Mouse (Mus musculus) neural tube, embryonic 14.5 days (tissue): ENCODE measurements around the gene Gm20388. TPM values are rescaled to one million over a fixed set of nuclear protein-coding genes. Genes with fewer than 3 reads are reported as not detected.
"Not testable (repeated sequence)": the region's sequence is repeated elsewhere in the genome, so short reads cannot be mapped to it uniquely, and the experiment has no call there.

ENCODE experiments used
- ATAC-seq: fragments of 200-750 bp; cut with Nextera tagmentation; 2 replicates; pipeline ENCODE4 v1.8.0; 2017; ENCODE audit warnings: low read depth, mild to moderate bottlenecking, moderate TSS enrichment, moderate library complexity
- H3K27ac ChIP-seq: fragments of 300-500 bp; sonication (generic); 2 replicates; pipeline ENCODE4 v1.5.1; 2014; ENCODE audit warnings: low read depth, mild to moderate bottlenecking, control low read depth, low read length, moderate library complexity, mixed read lengths
- H3K27me3 ChIP-seq: fragments of 300-500 bp; sonication (generic); 2 replicates; pipeline ENCODE4 v1.6.1; 2014; ENCODE audit warnings: low read length; ENCODE audit not compliant: control insufficient read depth, insufficient read depth
- H3K36me3 ChIP-seq: fragments of 300-500 bp; sonication (generic); 2 replicates; pipeline ENCODE4 v1.6.1; 2014; ENCODE audit warnings: low read length, mixed read lengths; ENCODE audit not compliant: control insufficient read depth, insufficient read depth
- H3K4me1 ChIP-seq: fragments of 300-500 bp; sonication (generic); 2 replicates; pipeline ENCODE4 v1.6.1; 2014; ENCODE audit warnings: low read length; ENCODE audit not compliant: control insufficient read depth, insufficient read depth
- H3K4me2 ChIP-seq: fragments of 300-500 bp; sonication (generic); 2 replicates; pipeline ENCODE4 v1.6.1; 2014; ENCODE audit warnings: mild to moderate bottlenecking, low read depth, low read length, control low read depth
- H3K4me3 ChIP-seq: fragments of 300-500 bp; sonication (generic); 2 replicates; pipeline ENCODE4 v1.5.1; 2014; ENCODE audit warnings: low read depth, low read length, control low read depth, mixed read lengths
- H3K9ac ChIP-seq: fragments of 300-500 bp; sonication (generic); replicated peaks from 2 replicates; pipeline ENCODE4 v1.6.1; 2014; ENCODE audit warnings: low read depth, mild to moderate bottlenecking, control low read depth, low read length, mixed read lengths
- H3K9me3 ChIP-seq: fragments of 300-500 bp; sonication (generic); 2 replicates; pipeline ENCODE4 v1.6.1; 2016; ENCODE audit warnings: low read length; ENCODE audit not compliant: control insufficient read depth
- WGBS: fragments of 180-500 bp; shearing (Covaris S2); extraction: QIAGEN DNeasy Blood & Tissue Kit; methylation state at CpG from one replicate; pipeline ENCODE4 v1.1.7; 2014; 5-methylcytosine and 5-hydroxymethylcytosine counted together
- polyA plus RNA-seq: library from polyadenylated mRNA; unstranded; fragments of >200 nt; fragmentation: Nextera tagmentation; extraction: Ambion mirVana; gene quantifications from 2 replicates; pipeline ENCODE4 v1.2.1, GENCODE M21; 2014

Gene Gm20388
- polyA plus RNA-seq, 1 experiment from 2014 or later: 10.3 TPM

DNA sequence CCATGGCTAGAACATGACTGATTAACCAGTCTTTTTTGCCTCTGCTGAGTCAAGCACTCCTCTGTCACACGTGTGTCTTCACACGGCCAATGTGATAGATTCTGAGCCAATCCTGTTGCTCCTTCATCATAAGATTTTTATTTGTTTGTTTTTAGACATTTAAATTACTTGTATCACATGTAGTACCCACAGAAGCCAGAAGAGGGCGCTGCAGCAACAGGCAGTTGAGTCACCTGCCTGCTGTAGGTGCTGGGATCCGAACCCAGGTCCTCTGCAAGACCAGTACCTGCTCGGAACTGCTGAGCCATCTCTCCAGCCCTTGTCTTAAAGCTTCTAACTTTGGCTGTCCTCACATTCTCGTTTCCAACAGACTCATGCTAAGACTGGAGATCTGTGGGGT, 812.4 kb downstream of the Gm20388 start:
- WGBS: 76% methylated on average over 6 of the region's 6 CpGs

DNA sequence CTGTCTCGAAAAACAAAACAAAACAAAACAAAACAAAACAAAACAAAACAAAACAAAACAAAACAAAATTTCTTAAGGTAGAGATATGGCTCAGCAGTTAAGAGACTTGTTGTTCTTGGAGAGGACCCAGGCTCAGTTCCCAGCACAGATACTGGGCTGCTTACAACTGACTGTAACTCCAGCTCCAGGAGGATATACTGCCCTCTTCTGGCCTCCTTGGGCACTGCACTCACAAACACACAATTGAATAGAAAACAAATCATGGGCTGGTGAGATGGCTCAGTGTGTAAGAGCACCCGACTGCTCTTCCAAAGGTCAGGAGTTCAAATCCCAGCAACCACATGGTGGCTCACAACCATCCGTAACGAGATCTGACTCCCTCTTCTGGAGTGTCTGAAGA, 813.5 kb downstream of the Gm20388 start:
- not testable (repeated sequence) for H3K36me3 ChIP-seq, ATAC-seq, H3K4me3 ChIP-seq, H3K4me1 ChIP-seq, H3K9ac ChIP-seq, H3K27me3 ChIP-seq, H3K4me2 ChIP-seq, H3K27ac ChIP-seq, H3K9me3 ChIP-seq
- WGBS: 93% methylated on average over 2 of the region's 4 CpGs

More for the DNA sequence above, 812.4 kb downstream of the Gm20388 start:
- no peaks in the 10 kb centered on the region for H3K9me3 ChIP-seq
- no peak overlapping the region for H3K27ac ChIP-seq
- H3K4me2 ChIP-seq: no peak overlapping the region
- no peaks in the 10 kb centered on the region for H3K4me1 ChIP-seq
- ATAC-seq: no peak
- no peaks in the 10 kb centered on the region for H3K36me3 ChIP-seq
- H3K9ac ChIP-seq: no peak overlapping the region
- H3K4me3 ChIP-seq: no peak overlapping the region
- H3K27me3 ChIP-seq: no peaks in the 10 kb centered on the region

DNA sequence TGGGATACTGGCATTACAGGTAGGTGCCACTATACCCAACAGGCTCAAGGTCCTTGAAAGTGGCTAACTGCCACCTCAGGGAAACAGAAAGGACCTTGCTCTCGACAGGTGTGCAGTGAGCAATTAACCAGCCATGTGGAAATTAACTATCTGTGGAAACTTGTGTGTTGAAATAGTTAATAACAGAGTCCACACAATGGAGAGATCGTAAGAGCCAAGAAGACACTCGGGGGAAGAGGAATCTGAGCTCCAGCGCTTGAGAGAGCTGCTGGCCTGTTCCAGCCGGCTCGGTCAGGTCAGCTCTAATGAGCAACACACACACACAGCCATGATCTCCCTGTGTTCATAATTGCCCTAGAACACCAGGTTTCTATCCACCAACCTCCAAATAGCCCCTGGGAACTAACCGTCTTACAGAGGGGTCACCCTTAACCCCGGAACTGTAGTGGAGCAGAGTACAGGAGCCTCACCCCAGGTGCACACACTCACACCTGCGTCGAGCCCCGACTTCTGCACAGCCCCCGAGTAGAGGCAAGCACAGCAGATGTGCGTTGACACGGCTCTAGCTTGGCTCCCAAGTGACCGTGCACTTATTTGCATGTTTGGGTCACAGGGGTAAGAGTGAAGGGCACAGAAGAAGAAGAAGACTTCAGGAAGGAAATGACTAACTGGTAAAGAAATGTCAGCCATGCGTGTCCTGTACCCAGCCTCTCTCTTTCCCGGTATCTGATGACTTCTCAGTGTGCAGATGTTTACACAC, 814.4 kb downstream of the Gm20388 start:
- no peak overlapping the region for H3K4me2 ChIP-seq
- H3K4me3 ChIP-seq: no peak overlapping the region
- WGBS: 88% methylated on average over 17 of the region's 17 CpGs
- H3K4me1 ChIP-seq: no peaks in the 10 kb centered on the region
- H3K27me3 ChIP-seq: no peaks in the 10 kb centered on the region
- H3K27ac ChIP-seq: no peak overlapping the region
- H3K36me3 ChIP-seq: no peaks in the 10 kb centered on the region
- no peaks in the 10 kb centered on the region for H3K9me3 ChIP-seq
- H3K9ac ChIP-seq: no peak overlapping the region
- no peak for ATAC-seq

GRCm38 (mm10) chr8:120725576-120725950, 814.9 kb downstream of the Gm20388 start:
- Histone ChIP-seq H3K27me3 (no peaks in the 10 kb centered on the region), H3K27ac (no peak overlapping the region), H3K4me2 (no peak overlapping the region), H3K9ac (no peak overlapping the region), H3K4me3 (no peak overlapping the region), H3K9me3 (no peaks in the 10 kb centered on the region), H3K36me3 (no peaks in the 10 kb centered on the region), H3K4me1 (no peaks in the 10 kb centered on the region)
- no peak for ATAC-seq
- WGBS: 80% methylated on average over 5 of the region's 5 CpGs

DNA sequence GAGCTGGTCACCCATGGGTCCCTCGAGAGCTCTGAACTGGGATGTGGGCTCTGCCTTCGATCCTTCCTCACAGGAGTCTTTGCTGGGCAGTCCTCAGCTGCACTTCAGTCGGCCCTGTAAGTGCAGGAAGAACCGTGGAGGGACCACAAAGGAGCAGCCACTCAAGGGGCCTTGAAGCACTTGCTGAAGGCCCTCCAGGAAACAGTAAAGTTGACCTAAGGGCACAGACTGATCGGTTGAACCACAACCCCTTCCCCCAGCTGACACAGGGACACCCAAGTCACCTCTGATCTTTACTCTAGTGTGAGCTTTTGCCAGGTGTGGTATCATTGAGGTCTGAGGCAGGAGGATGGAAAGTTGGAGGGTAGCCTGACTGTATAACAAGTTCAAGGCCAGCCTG, 815.4 kb downstream of the Gm20388 start:
- no peak for ATAC-seq
- Histone ChIP-seq H3K4me2 (no peak overlapping the region), H3K9me3 (no peaks in the 10 kb centered on the region), H3K9ac (no peak overlapping the region), H3K4me1 (no peaks in the 10 kb centered on the region), H3K36me3 (no peaks in the 10 kb centered on the region), H3K27ac (no peak overlapping the region), H3K4me3 (no peak overlapping the region), H3K27me3 (no peaks in the 10 kb centered on the region)
- 84% methylated on average over 5 of the region's 5 CpGs for WGBS

- ATAC-seq: no peak
- H3K4me3 ChIP-seq: no peak overlapping the region
- no peaks in the 10 kb centered on the region for H3K27me3 ChIP-seq
- H3K4me1 ChIP-seq: no peaks in the 10 kb centered on the region
- H3K4me2 ChIP-seq: no peak overlapping the region
- WGBS: 79% methylated on average over 9 of the region's 9 CpGs
- no peak overlapping the region for H3K9ac ChIP-seq
- H3K36me3 ChIP-seq: no peaks in the 10 kb centered on the region
- no peaks in the 10 kb centered on the region for H3K9me3 ChIP-seq
- no peak overlapping the region for H3K27ac ChIP-seq
Observed at GRCm38 (mm10) chr8:120728488-120729160, 818.0 kb downstream of the Gm20388 start.

DNA sequence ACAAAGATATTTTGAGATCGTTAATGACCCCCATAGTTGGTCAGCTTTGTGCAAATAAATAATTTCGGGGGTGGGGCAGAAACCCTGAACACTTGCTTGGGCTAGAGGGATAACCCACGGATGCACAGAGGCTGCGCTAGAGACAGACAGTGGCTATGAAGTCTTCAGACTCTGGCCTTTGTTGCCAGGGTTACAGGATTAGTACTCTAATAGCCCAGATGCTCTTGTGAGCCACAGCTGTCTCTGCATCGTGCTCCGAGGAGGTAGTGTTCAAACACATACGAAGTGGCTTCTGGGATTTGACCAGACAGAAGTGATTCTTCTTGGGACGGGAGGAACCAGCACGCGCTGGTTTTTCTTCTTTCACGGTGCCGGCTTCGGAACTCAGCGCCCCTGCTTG, 820.9 kb downstream of the Gm20388 start:
- Histone ChIP-seq H3K4me1 (peaks cover under 1% of the 10 kb centered on the region; the same call in 1 of the 2 replicates), H3K27ac (no peak overlapping the region), H3K9ac (no peak overlapping the region), H3K4me2 (0 out of 2 replicates have a peak overlapping the region, but pooled peaks have one; percentile 6), H3K36me3 (no peaks in the 10 kb centered on the region), H3K4me3 (no peak overlapping the region), H3K9me3 (no peaks in the 10 kb centered on the region), H3K27me3 (peaks cover 7% of the 10 kb centered on the region)
- ATAC-seq: no peak
- WGBS: 37% methylated on average over 14 of the region's 14 CpGs

- no peak overlapping the region for H3K4me2 ChIP-seq
- ATAC-seq: no peak
Observed at GRCm38 (mm10) chr8:120732068-120732467, 821.4 kb downstream of the Gm20388 start.

DNA sequence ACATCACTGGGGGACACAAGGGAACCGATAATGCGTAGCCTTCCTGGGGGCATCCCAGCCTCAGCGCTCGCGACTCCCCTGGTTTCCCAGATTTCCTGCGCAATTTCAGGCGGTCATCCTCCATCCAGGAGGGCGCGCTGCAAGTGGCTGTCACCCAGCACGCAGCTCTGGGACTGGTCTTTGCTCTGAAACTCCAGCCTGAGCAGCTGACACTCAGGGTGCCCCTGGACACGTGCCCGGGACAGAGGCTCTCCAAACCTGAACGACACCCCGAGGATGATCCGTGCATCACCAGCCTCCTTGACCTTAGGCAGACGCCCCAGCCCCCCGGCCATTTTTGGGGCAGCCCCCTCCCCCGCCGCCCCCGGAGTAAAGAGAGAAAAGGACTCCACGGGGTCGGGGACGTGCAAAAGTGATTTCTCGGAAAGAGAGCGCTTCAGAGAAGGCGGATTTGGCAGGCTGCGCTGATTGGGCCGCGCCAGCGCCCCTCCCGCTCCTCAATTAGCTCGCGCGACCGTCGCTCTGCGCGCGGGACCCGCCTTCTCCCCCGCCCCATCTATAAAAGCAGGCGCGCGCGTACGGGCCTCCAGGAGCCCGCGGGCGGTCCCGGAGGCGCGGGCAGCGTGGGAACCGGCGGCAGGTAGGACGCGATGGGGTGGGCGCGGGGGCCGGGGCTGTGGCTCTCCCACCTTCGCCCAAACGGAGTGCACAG, 825.3 kb downstream of the Gm20388 start, which contains the start of gene Irf8:
Gene Irf8 (plus strand): TSS at position 589 of the 712 bp plus-strand sequence.
- H3K4me1 ChIP-seq: peaks cover 3% of the 10 kb centered on the region; the same call in 1 of the 2 replicates
- H3K4me2 ChIP-seq: peak within 1 kb of the TSS; percentile 91
- H3K9me3 ChIP-seq: no peaks in the 10 kb centered on the region
- H3K36me3 ChIP-seq: no peaks in the 10 kb centered on the region
- H3K9ac ChIP-seq: peak within 1 kb of the TSS; percentile 39; the same call in 1 of the 2 replicates
- peaks cover 7% of the 10 kb centered on the region for H3K27me3 ChIP-seq
- peak; percentile 88 for ATAC-seq
- peak within 1 kb of the TSS; percentile 47 for H3K4me3 ChIP-seq
- no peak within 1 kb of the TSS for H3K27ac ChIP-seq
- WGBS: under 1% methylated on average over 57 of the region's 62 CpGs

More at GRCm38 (mm10) chr8:120732068-120732467, 821.4 kb downstream of the Gm20388 start:
- WGBS: 54% methylated on average over 5 of the region's 6 CpGs
- H3K4me1 ChIP-seq: peaks cover 3% of the 10 kb centered on the region; the same call in 1 of the 2 replicates
- no peaks in the 10 kb centered on the region for H3K9me3 ChIP-seq
- peaks cover 7% of the 10 kb centered on the region for H3K27me3 ChIP-seq
- no peaks in the 10 kb centered on the region for H3K36me3 ChIP-seq
- H3K4me3 ChIP-seq: no peak overlapping the region
- H3K9ac ChIP-seq: no peak overlapping the region
- no peak overlapping the region for H3K27ac ChIP-seq
